Mouse (Mus musculus) bone marrow, adult 2 months (tissue): Measurements from ENCODE around the gene Tmem190.

ENCODE experiments used
- CTCF ChIP-seq: fragments of 200-500 bp; IDR thresholded peaks from 2 replicates; pipeline ENCODE4 v1.5.1; 2011; ENCODE audit warnings: low read length, control low read depth; ENCODE audit not compliant: control insufficient read depth, insufficient read depth
- POLR2A ChIP-seq: fragments of 200-500 bp; IDR thresholded peaks from 2 replicates; pipeline ENCODE4 v1.6.1; 2011; ENCODE audit warnings: low read depth, mild to moderate bottlenecking, control low read depth, low read length, borderline replicate concordance; ENCODE audit not compliant: control insufficient read depth

DNA sequence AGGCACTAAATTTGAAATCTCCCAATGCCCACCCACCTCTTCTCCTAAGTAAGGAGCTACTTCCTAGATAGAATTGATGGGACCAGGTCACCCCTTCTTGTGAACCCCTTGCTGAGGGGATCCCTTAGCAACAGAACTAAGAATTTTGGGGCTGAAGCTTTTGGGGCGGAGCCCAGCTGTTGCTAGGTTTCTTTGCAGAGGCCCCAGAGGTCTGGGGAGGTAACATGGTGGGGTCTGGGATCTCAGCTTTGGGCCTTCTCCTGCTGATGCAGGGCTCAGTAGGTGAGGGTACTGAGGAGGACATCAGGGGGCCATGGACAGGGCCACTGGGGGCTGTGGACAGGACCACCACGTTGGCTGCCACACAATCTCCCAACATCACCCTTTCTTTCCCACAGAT, at the start of gene Tmem190, which contains the start of gene Il11:
- TF ChIP-seq CTCF (no peak), POLR2A (no peak)
